Mouse (Mus musculus): ENCODE measurements around the gene Ppef1.

DNA sequence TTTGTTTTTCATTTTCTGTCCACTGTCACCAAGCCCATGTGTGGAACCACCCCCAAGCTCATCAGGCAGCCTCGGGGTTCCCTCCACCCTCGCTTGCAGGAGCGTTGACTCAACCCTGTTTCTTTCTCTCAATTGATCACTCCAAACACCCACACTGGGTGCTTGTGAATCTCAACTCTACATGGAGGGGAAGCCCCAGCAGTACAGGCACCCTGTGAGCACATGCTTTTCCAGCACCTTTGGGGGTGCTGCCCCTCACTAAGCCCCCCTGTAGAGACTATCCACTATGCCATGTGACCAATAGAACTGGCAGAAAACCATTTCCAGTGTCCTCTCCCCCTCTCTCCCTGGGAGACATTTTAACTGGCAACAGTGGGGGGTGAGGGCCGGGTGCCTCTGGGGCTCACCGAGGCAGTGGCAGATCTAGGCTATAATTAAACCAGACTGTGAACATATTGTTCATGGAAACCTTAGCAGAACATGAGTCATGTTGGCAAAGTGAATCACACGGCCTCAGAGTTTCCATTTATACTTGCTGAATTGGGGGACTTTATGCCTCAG lies 131.5 kb downstream of the Ppef1 start:
- TF ChIP-seq CTCF (IDR thresholded peaks at IDR 0.05; ENCODE audit: low read depth, low read length) = no peak
- TF ChIP-seq GATA1 (IDR thresholded peaks at IDR 0.05; ENCODE audit: borderline replicate concordance, low read length) = no peak
